Mouse (Mus musculus): ENCODE measurements around the gene Zfp334. TPM values are rescaled to one million over a fixed set of nuclear protein-coding genes. Genes with fewer than 3 reads are reported as not detected.

Gene Zfp334
- polyA plus RNA-seq, 1 experiment from 2014 or later: 12.3 TPM

GRCm38 (mm10) chr2:165413884-165414283 lies 25.8 kb upstream of the Zfp334 start:
- Histone ChIP-seq H3K36me3 (ENCODE audit: control insufficient read depth, insufficient read depth) (no peaks in the 10 kb centered on the region), H3K4me2 (ENCODE audit: low read length) (no peak overlapping the region), H3K4me3 (replicated peaks; ENCODE audit: low read length) (no peak overlapping the region), H3K4me1 (replicated peaks; ENCODE audit: control insufficient read depth, insufficient read depth, low read length) (peaks cover 10% of the 10 kb centered on the region), H3K27ac (ENCODE audit: low read length) (no peak overlapping the region), H3K9me3 (ENCODE audit: control insufficient read depth, low read length) (no peaks in the 10 kb centered on the region), H3K27me3 (replicated peaks; ENCODE audit: control insufficient read depth, insufficient read depth, low read length) (no peaks in the 10 kb centered on the region), H3K9ac (replicated peaks; ENCODE audit: low read depth, low read length) (no peak overlapping the region)
- no peak for ATAC-seq
- 39% methylated on average over 3 of the region's 3 CpGs for WGBS

- WGBS: 40% methylated on average over 10 of the region's 10 CpGs
- Histone ChIP-seq H3K4me2 (ENCODE audit: low read length) (no peak overlapping the region), H3K27me3 (replicated peaks; ENCODE audit: control insufficient read depth, insufficient read depth, low read length) (no peaks in the 10 kb centered on the region), H3K36me3 (ENCODE audit: control insufficient read depth, insufficient read depth) (no peaks in the 10 kb centered on the region), H3K9ac (replicated peaks; ENCODE audit: low read depth, low read length) (no peak overlapping the region), H3K9me3 (ENCODE audit: control insufficient read depth, low read length) (no peaks in the 10 kb centered on the region), H3K27ac (ENCODE audit: low read length) (no peak overlapping the region), H3K4me1 (replicated peaks; ENCODE audit: control insufficient read depth, insufficient read depth, low read length) (peaks cover 2% of the 10 kb centered on the region; the same call in 1 of the 2 replicates), H3K4me3 (replicated peaks; ENCODE audit: low read length) (no peak overlapping the region)
- ATAC-seq: no peak
Observed at GRCm38 (mm10) chr2:165407700-165408301, 19.7 kb upstream of the Zfp334 start.

GRCm38 (mm10) chr2:165405351-165405750 lies 17.3 kb upstream of the Zfp334 start:
- Histone ChIP-seq H3K4me1 (replicated peaks; ENCODE audit: control insufficient read depth, insufficient read depth, low read length) (peaks cover 2% of the 10 kb centered on the region; the same call in 1 of the 2 replicates), H3K9me3 (ENCODE audit: control insufficient read depth, low read length) (no peaks in the 10 kb centered on the region), H3K36me3 (ENCODE audit: control insufficient read depth, insufficient read depth) (no peaks in the 10 kb centered on the region), H3K4me3 (replicated peaks; ENCODE audit: low read length) (no peak overlapping the region), H3K27me3 (replicated peaks; ENCODE audit: control insufficient read depth, insufficient read depth, low read length) (no peaks in the 10 kb centered on the region), H3K9ac (replicated peaks; ENCODE audit: low read depth, low read length) (no peak overlapping the region), H3K27ac (ENCODE audit: low read length) (no peak overlapping the region), H3K4me2 (ENCODE audit: low read length) (no peak overlapping the region)
- 70% methylated on average over 6 of the region's 6 CpGs for WGBS
- ATAC-seq: no peak

- H3K36me3 ChIP-seq (ENCODE audit: control insufficient read depth, insufficient read depth): no peaks in the 10 kb centered on the region
- H3K9ac ChIP-seq (replicated peaks; ENCODE audit: low read depth, low read length): no peak overlapping the region
- no peak overlapping the region for H3K4me3 ChIP-seq (replicated peaks; ENCODE audit: low read length)
- WGBS: 78% methylated on average over 9 of the region's 9 CpGs
- H3K4me1 ChIP-seq (replicated peaks; ENCODE audit: control insufficient read depth, insufficient read depth, low read length): peaks cover 2% of the 10 kb centered on the region; the same call in 1 of the 2 replicates
- no peak overlapping the region for H3K4me2 ChIP-seq (ENCODE audit: low read length)
- no peak overlapping the region for H3K27ac ChIP-seq (ENCODE audit: low read length)
- no peak for ATAC-seq
- no peaks in the 10 kb centered on the region for H3K27me3 ChIP-seq (replicated peaks; ENCODE audit: control insufficient read depth, insufficient read depth, low read length)
- no peaks in the 10 kb centered on the region for H3K9me3 ChIP-seq (ENCODE audit: control insufficient read depth, low read length)
Observed at GRCm38 (mm10) chr2:165404951-165405350, 16.9 kb upstream of the Zfp334 start.

- H3K4me2 ChIP-seq (ENCODE audit: low read length): no peak overlapping the region
- peaks cover 8% of the 10 kb centered on the region for H3K4me1 ChIP-seq (replicated peaks; ENCODE audit: control insufficient read depth, insufficient read depth, low read length)
- no peak overlapping the region for H3K4me3 ChIP-seq (replicated peaks; ENCODE audit: low read length)
- H3K27me3 ChIP-seq (replicated peaks; ENCODE audit: control insufficient read depth, insufficient read depth, low read length): no peaks in the 10 kb centered on the region
- H3K36me3 ChIP-seq (ENCODE audit: control insufficient read depth, insufficient read depth): no peaks in the 10 kb centered on the region
- WGBS: 50% methylated on average over 15 of the region's 15 CpGs
- no peak for ATAC-seq
- H3K27ac ChIP-seq (ENCODE audit: low read length): no peak overlapping the region
- no peaks in the 10 kb centered on the region for H3K9me3 ChIP-seq (ENCODE audit: control insufficient read depth, low read length)
- H3K9ac ChIP-seq (replicated peaks; ENCODE audit: low read depth, low read length): no peak overlapping the region
Observed at GRCm38 (mm10) chr2:165398164-165398785, 10.2 kb upstream of the Zfp334 start.

GRCm38 (mm10) chr2:165397502-165398163 lies 9.6 kb upstream of the Zfp334 start:
- Histone ChIP-seq H3K4me1 (replicated peaks; ENCODE audit: control insufficient read depth, insufficient read depth, low read length) (peaks cover 8% of the 10 kb centered on the region), H3K27me3 (replicated peaks; ENCODE audit: control insufficient read depth, insufficient read depth, low read length) (no peaks in the 10 kb centered on the region), H3K9me3 (ENCODE audit: control insufficient read depth, low read length) (no peaks in the 10 kb centered on the region), H3K9ac (replicated peaks; ENCODE audit: low read depth, low read length) (no peak overlapping the region), H3K4me3 (replicated peaks; ENCODE audit: low read length) (no peak overlapping the region), H3K27ac (ENCODE audit: low read length) (no peak overlapping the region), H3K4me2 (ENCODE audit: low read length) (no peak overlapping the region), H3K36me3 (ENCODE audit: control insufficient read depth, insufficient read depth) (no peaks in the 10 kb centered on the region)
- ATAC-seq: 0 out of 2 replicates have a peak, but pooled peaks have one; percentile 31
- WGBS: 67% methylated on average over 23 of the region's 23 CpGs

- no peaks in the 10 kb centered on the region for H3K36me3 ChIP-seq (ENCODE audit: control insufficient read depth, insufficient read depth)
- no peak overlapping the region for H3K27ac ChIP-seq (ENCODE audit: low read length)
- no peaks in the 10 kb centered on the region for H3K9me3 ChIP-seq (ENCODE audit: control insufficient read depth, low read length)
- H3K27me3 ChIP-seq (replicated peaks; ENCODE audit: control insufficient read depth, insufficient read depth, low read length): no peaks in the 10 kb centered on the region
- ATAC-seq: no peak
- H3K4me1 ChIP-seq (replicated peaks; ENCODE audit: control insufficient read depth, insufficient read depth, low read length): peaks cover 8% of the 10 kb centered on the region
- H3K9ac ChIP-seq (replicated peaks; ENCODE audit: low read depth, low read length): no peak overlapping the region
- H3K4me3 ChIP-seq (replicated peaks; ENCODE audit: low read length): no peak overlapping the region
- no peak overlapping the region for H3K4me2 ChIP-seq (ENCODE audit: low read length)
- WGBS: 43% methylated on average over 20 of the region's 20 CpGs
Observed at GRCm38 (mm10) chr2:165396831-165397501, 8.9 kb upstream of the Zfp334 start.

- Histone ChIP-seq H3K4me3 (replicated peaks; ENCODE audit: low read length) (no peak overlapping the region), H3K4me1 (replicated peaks; ENCODE audit: control insufficient read depth, insufficient read depth, low read length) (peaks cover 9% of the 10 kb centered on the region), H3K9ac (replicated peaks; ENCODE audit: low read depth, low read length) (no peak overlapping the region), H3K27ac (ENCODE audit: low read length) (no peak overlapping the region), H3K4me2 (ENCODE audit: low read length) (no peak overlapping the region), H3K9me3 (ENCODE audit: control insufficient read depth, low read length) (no peaks in the 10 kb centered on the region), H3K27me3 (replicated peaks; ENCODE audit: control insufficient read depth, insufficient read depth, low read length) (no peaks in the 10 kb centered on the region), H3K36me3 (ENCODE audit: control insufficient read depth, insufficient read depth) (no peaks in the 10 kb centered on the region)
- ATAC-seq: no peak
- 88% methylated on average over 4 of the region's 4 CpGs for WGBS
Observed at GRCm38 (mm10) chr2:165392156-165392555, 4.1 kb upstream of the Zfp334 start.

- Histone ChIP-seq H3K27me3 (replicated peaks; ENCODE audit: control insufficient read depth, insufficient read depth, low read length) (no peaks in the 10 kb centered on the region), H3K9me3 (ENCODE audit: control insufficient read depth, low read length) (no peaks in the 10 kb centered on the region), H3K4me2 (ENCODE audit: low read length) (no peak overlapping the region), H3K36me3 (ENCODE audit: control insufficient read depth, insufficient read depth) (no peaks in the 10 kb centered on the region), H3K4me3 (replicated peaks; ENCODE audit: low read length) (no peak overlapping the region), H3K27ac (ENCODE audit: low read length) (no peak overlapping the region), H3K9ac (replicated peaks; ENCODE audit: low read depth, low read length) (no peak overlapping the region), H3K4me1 (replicated peaks; ENCODE audit: control insufficient read depth, insufficient read depth, low read length) (peaks cover 8% of the 10 kb centered on the region)
- 13% methylated on average over 8 of the region's 8 CpGs for WGBS
- ATAC-seq: no peak; the same call in 1 of the 2 replicates
Observed at GRCm38 (mm10) chr2:165391561-165391960, 3.5 kb upstream of the Zfp334 start.

Data from forebrain, embryonic 16.5 days (tissue).